Mouse (Mus musculus) forebrain, embryonic 15.5 days (tissue): ENCODE data around the gene Oxnad1. TPM values are rescaled to one million over a fixed set of nuclear protein-coding genes. Genes with fewer than 3 reads are reported as not detected.
"Not testable (repeated sequence)": the region's sequence is repeated elsewhere in the genome, so short reads cannot be mapped to it uniquely, and the experiment has no call there.

ENCODE experiments used
- ATAC-seq: fragments of 200-750 bp; cut with Nextera tagmentation; replicated peaks from 2 replicates; pipeline ENCODE4 v1.8.0; 2017; ENCODE audit warnings: mild to moderate bottlenecking, moderate TSS enrichment, moderate library complexity
- H3K27ac ChIP-seq: fragments of 300-500 bp; sonication (generic); replicated peaks from 2 replicates; pipeline ENCODE4 v1.5.1; 2015; ENCODE audit warnings: mild to moderate bottlenecking, inconsistent platforms
- H3K27me3 ChIP-seq: fragments of 300-500 bp; sonication (generic); 2 replicates; pipeline ENCODE4 v1.6.1; 2015; ENCODE audit warnings: inconsistent platforms
- H3K36me3 ChIP-seq: fragments of 300-500 bp; sonication (generic); 2 replicates; pipeline ENCODE4 v1.6.1; 2015; ENCODE audit warnings: mild to moderate bottlenecking, inconsistent platforms
- H3K4me1 ChIP-seq: fragments of 300-500 bp; sonication (generic); 2 replicates; pipeline ENCODE4 v1.6.1; 2015; ENCODE audit warnings: inconsistent platforms
- H3K4me2 ChIP-seq: fragments of 300-500 bp; sonication (generic); replicated peaks from 2 replicates; pipeline ENCODE4 v1.6.1; 2015; ENCODE audit warnings: mild to moderate bottlenecking, inconsistent platforms
- H3K4me3 ChIP-seq: fragments of 300-500 bp; sonication (generic); 2 replicates; pipeline ENCODE4 v1.5.1; 2015; ENCODE audit warnings: mild to moderate bottlenecking, inconsistent platforms
- H3K9ac ChIP-seq: fragments of 300-500 bp; sonication (generic); replicated peaks from 2 replicates; pipeline ENCODE4 v1.6.1; 2015; ENCODE audit warnings: mild to moderate bottlenecking, inconsistent platforms
- H3K9me3 ChIP-seq: fragments of 300-500 bp; sonication (generic); 2 replicates; pipeline ENCODE4 v1.6.1; 2016; ENCODE audit warnings: inconsistent platforms
- WGBS: fragments of 180-500 bp; shearing (Covaris S2); methylation state at CpG from one replicate; pipeline ENCODE4 v1.1.7; 2015; ENCODE audit warnings: mixed read lengths; 5-methylcytosine and 5-hydroxymethylcytosine counted together
- polyA plus RNA-seq: library from polyadenylated mRNA; unstranded; fragments of >200 nt; fragmentation: Nextera tagmentation; extraction: Ambion mirVana; gene quantifications from 2 replicates; pipeline ENCODE4 v1.2.1, GENCODE M21; 2015

Oxnad1 gene
- polyA plus RNA-seq, 1 experiment from 2014 or later: 23.6 TPM

DNA sequence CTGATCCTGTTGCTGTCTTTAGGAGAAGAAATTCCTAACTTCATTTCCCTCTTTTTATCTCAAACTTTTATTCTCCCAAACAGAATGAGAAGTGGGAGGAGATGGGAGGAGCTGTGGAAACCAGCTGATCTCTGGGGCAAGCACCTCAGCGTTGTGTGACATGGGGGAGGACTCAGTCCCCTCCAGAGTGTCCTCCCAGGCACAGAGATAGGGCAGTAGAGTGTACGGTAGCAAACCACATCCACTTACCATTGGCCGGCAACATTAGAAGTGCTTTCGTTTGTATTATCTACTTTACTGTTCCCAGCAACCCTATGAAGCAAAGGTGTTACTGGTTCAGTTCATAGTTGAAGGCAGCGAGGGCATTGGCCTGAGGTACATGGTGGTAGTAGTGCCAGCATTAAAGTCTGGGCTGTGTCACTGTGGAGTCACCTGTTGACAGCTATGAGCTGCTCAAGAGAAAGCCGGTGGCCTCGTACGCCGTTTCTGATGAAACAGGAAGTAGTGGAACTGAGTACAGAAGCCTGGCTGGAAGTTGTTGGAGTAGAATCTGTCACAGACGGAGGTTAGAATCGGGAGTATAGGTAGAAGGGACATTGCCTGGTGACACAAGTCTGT lies 8.4 kb downstream of the Oxnad1 start:
- no peak overlapping the region for H3K27ac ChIP-seq
- H3K4me1 ChIP-seq: no peaks in the 10 kb centered on the region
- no peaks in the 10 kb centered on the region for H3K9me3 ChIP-seq
- H3K36me3 ChIP-seq: peaks cover 31% of the 10 kb centered on the region
- no peaks in the 10 kb centered on the region for H3K27me3 ChIP-seq
- no peak overlapping the region for H3K9ac ChIP-seq
- ATAC-seq: no peak
- 94% methylated on average over 11 of the region's 11 CpGs for WGBS
- H3K4me2 ChIP-seq: no peak overlapping the region
- H3K4me3 ChIP-seq: no peak overlapping the region

DNA sequence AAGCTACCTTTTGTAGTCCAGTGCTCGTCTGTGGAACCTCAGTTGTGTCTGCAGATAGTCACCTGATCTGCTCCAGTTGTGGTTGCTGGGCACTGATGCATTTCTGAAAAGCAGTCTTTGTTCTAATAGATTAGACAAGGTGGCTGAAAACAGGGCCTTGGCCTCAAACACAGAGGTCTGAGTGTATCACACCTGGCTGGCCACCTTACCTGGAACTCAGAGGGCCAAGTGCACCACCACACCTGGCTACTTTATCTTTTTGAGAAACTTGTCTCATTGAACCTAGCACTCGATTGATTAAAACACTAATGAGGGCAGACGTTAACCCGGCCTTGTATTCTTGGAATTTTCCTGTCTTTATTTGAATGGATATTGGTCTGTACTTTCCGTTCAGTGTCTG lies 10.5 kb downstream of the Oxnad1 start:
- Histone ChIP-seq H3K27ac (no peak overlapping the region), H3K4me2 (no peak overlapping the region), H3K9me3 (no peaks in the 10 kb centered on the region), H3K4me1 (no peaks in the 10 kb centered on the region), H3K9ac (no peak overlapping the region), H3K36me3 (peaks cover 50% of the 10 kb centered on the region), H3K27me3 (no peaks in the 10 kb centered on the region), H3K4me3 (no peak overlapping the region)
- no peak for ATAC-seq
- 74% methylated on average over 5 of the region's 5 CpGs for WGBS

DNA sequence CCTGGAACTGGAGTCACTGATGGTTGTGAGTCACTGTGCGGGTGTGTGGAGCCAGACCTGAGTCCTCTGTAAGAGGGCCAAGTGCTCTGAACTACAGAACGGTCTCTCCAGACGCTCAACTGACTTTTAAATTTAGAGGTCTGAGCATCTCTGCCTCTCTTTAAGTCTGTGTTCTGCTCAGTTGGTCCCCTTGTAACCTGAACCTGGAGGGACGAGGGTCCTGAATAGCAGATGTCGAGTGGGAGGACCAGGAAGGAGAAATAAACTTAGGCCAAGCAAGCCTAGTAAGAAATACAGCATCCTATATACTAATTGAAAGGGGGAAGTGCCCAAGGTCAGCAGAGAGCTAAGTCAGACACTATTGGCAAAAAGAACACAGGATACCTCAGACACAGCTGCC lies 11.6 kb downstream of the Oxnad1 start:
- Histone ChIP-seq H3K27me3 (no peaks in the 10 kb centered on the region), H3K9me3 (no peaks in the 10 kb centered on the region), H3K4me1 (no peaks in the 10 kb centered on the region), H3K27ac (no peak overlapping the region), H3K9ac (no peak overlapping the region), H3K36me3 (peaks cover 50% of the 10 kb centered on the region), H3K4me3 (no peak overlapping the region), H3K4me2 (no peak overlapping the region)
- whole genome bisulfite sequencing: 90% methylated on average over 5 of the region's 5 CpGs
- no peak for ATAC-seq

DNA sequence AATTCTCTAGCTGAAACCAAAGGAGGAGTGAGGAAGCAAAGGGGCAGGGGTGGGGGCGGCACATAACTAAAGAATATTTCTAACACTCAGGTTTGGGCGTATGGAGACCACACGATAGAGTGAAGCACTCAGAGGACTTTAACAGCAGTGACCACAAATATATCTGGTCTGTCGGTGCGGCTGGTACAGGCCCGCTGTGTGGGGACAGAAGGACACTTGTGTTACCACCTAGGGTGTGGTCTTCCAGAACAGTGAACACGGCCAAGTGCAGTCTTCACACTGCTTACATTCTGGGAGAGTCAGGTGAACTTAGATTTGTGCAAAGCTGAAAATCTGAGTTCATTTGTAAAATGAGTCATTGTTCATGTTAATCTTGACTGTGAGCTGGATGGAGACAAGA lies 12.5 kb downstream of the Oxnad1 start:
- no peak overlapping the region for H3K4me3 ChIP-seq
- peaks cover 56% of the 10 kb centered on the region for H3K36me3 ChIP-seq
- no peaks in the 10 kb centered on the region for H3K9me3 ChIP-seq
- no peak overlapping the region for H3K4me2 ChIP-seq
- no peaks in the 10 kb centered on the region for H3K27me3 ChIP-seq
- WGBS: 94% methylated on average over 7 of the region's 7 CpGs
- no peak overlapping the region for H3K27ac ChIP-seq
- no peak for ATAC-seq
- no peaks in the 10 kb centered on the region for H3K4me1 ChIP-seq
- H3K9ac ChIP-seq: no peak overlapping the region

DNA sequence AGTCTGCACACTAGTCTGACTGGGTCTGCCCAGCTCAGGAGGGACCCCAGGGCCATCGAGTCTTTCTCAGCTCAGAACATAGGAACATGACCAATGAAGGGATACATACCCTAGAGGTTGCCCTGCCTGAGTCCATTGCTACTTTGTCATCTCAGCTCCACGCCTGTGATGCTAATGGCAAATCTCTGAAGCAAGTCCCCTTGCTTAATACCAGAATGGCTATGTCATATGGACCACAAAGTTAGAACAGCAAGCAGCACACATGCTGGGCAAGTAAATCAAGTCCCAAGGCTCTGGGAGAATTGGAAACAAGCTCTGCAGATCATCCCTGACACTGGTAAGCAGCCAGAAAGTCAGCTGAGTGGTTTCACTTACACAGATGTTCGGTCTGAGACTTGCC lies 13.8 kb downstream of the Oxnad1 start:
- Histone ChIP-seq H3K9me3 (no peaks in the 10 kb centered on the region), H3K36me3 (peaks cover 51% of the 10 kb centered on the region), H3K4me1 (no peaks in the 10 kb centered on the region), H3K27ac (no peak overlapping the region), H3K27me3 (no peaks in the 10 kb centered on the region), H3K4me3 (no peak overlapping the region), H3K9ac (no peak overlapping the region), H3K4me2 (no peak overlapping the region)
- WGBS: 91% methylated on average over 3 of the region's 3 CpGs
- no peak for ATAC-seq

DNA sequence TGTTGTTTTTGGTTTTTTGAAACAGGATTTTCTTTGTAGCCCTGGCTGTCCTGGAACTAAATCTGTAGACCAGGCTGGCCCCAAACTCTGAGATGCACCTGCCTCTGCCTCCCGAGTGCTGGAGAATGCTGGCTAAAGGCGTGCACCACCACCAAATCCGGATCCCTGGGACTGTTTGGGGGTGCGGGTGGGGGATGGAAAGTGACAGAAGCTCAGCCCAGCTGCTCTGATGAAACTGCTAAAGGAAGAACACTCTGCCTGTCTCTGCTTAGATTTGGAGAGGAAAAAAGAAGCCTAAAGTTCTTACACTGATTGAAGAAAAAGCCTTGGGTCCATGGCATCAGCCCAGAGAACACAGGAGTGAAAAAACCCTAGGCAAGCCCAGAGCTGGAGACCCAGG lies 18.4 kb downstream of the Oxnad1 start:
- Histone ChIP-seq H3K36me3 (peaks cover 25% of the 10 kb centered on the region), H3K9me3 (no peaks in the 10 kb centered on the region), H3K4me3 (no peak overlapping the region), H3K4me2 (no peak overlapping the region), H3K4me1 (no peaks in the 10 kb centered on the region), H3K9ac (no peak overlapping the region), H3K27ac (no peak overlapping the region), H3K27me3 (no peaks in the 10 kb centered on the region)
- 86% methylated on average over 4 of the region's 4 CpGs for WGBS
- no peak for ATAC-seq

DNA sequence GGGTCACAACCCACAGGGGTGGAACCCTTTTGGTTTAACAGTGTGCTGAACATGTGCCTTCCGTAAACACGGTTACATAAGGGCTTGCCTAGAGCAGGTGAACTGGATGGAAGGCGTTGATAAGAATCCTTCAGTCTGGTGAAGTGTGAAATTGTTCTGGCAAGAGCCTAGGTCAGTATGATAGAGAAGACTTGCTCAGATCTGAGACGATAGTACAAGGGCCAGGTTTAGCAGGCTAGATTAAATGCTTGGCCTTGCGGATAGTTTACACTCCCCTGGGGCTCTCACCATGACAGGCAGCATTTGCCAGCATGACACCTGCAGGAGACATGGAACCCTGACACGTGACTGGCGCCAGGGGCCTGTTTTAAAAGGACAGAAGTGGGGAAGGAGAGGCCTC lies 20.5 kb downstream of the Oxnad1 start:
- ATAC-seq: no peak
- H3K9me3 ChIP-seq: no peaks in the 10 kb centered on the region
- H3K27ac ChIP-seq: no peak overlapping the region
- 64% methylated on average over 7 of the region's 7 CpGs for WGBS
- no peak overlapping the region for H3K9ac ChIP-seq
- no peak overlapping the region for H3K4me3 ChIP-seq
- H3K4me2 ChIP-seq: no peak overlapping the region
- no peaks in the 10 kb centered on the region for H3K4me1 ChIP-seq
- no peaks in the 10 kb centered on the region for H3K27me3 ChIP-seq
- H3K36me3 ChIP-seq: 0 out of 2 replicates have a peak, but pooled peaks cover 5% of the 10 kb centered on the region

DNA sequence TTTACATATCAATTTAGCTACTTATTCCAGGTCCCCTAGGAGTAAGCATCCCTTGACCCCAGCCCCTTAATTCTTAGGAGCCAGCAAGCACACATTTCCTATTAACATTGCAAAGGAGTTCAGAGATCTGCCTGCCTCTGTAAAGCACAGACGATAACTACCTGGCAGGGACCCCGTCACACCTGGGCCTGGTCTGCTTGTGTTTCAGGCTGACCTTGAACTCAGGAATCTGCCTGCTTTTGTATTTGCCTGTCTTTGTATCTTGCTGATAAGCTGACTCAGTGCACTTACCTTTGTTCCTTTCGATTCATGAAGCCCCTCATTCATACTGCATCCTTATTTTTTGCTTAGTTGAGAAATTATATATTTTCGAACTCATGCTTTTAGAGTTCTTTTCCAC lies 21.7 kb downstream of the Oxnad1 start:
- no peaks in the 10 kb centered on the region for H3K4me1 ChIP-seq
- no peaks in the 10 kb centered on the region for H3K27me3 ChIP-seq
- no peak overlapping the region for H3K4me2 ChIP-seq
- no peaks in the 10 kb centered on the region for H3K9me3 ChIP-seq
- no peak for ATAC-seq
- H3K27ac ChIP-seq: no peak overlapping the region
- WGBS: 90% methylated on average over 4 of the region's 4 CpGs
- H3K36me3 ChIP-seq: 0 out of 2 replicates have a peak, but pooled peaks cover 5% of the 10 kb centered on the region
- no peak overlapping the region for H3K4me3 ChIP-seq
- H3K9ac ChIP-seq: no peak overlapping the region

DNA sequence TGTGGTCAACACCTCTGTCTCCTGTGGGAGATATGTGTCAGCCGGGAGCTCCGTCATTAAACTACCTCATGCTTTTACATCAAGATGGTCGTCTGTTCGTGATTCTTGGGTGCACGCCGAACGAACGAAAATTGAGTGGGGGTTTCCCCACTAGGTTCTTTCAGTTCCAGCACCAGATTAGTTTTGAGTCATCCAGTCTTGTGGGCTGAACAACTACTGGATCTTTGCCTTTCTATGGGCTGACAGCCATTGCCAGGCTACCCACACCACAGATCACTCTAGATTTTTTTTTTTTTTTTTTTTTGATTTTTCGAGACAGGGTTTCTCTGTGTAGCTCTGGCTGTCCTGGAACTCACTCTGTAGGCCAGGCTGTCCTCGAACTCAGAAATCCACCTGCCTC lies 26.9 kb downstream of the Oxnad1 start:
- not testable (repeated sequence) for H3K9me3 ChIP-seq, ATAC-seq, H3K4me3 ChIP-seq, H3K27me3 ChIP-seq, H3K36me3 ChIP-seq, H3K4me2 ChIP-seq, H3K4me1 ChIP-seq, H3K27ac ChIP-seq, H3K9ac ChIP-seq
- WGBS: 95% methylated on average over 10 of the region's 10 CpGs

DNA sequence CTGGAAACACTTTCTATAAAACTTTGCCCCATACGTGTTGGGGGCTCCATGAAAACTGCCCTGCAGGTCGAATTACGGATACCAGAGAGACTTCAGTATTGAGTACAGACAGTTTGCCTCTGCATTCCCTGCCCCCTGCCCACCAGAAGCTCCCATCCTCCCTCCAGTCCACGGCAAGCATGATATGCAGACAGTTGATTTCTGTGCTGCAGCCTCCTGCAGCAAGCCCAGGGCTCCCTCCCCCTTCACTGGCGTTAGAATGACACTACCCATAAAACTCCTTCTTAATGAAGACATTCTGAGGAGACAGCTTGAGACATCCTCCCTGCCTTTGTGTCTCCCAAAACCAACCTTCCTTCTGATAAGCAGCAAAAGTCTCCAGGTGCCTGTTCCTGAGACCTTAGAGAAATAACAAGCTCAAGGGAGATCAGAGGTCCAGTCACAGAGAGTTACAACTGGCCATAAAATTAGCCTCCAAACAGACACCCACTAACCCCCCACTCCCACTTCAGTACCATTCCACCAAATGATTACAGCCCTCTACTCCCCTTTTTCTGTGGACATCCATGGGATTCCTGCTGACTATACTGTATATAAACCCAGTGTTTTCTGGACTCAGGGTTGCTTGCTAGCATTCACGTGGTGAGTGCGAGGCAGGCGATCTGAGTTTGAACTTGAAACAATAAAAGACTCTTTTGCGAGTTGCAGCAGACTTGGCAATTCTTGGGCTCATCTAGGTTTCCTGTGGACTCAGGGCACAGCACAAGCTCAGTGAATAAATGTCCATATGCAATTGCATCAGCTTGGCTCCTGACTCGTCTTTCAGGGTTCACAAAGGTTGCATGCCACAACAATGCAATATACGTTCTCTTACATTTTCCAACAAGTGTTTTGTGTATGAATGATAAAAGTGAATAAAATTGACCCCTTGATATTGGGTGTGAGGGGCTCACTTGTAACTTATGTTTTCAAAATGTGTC lies 36.1 kb downstream of the Oxnad1 start:
- no peak for ATAC-seq
- Histone ChIP-seq H3K9ac (no peak overlapping the region), H3K4me3 (no peak overlapping the region), H3K27me3 (no peaks in the 10 kb centered on the region), H3K27ac (no peak overlapping the region), H3K36me3 (no peaks in the 10 kb centered on the region), H3K4me1 (no peaks in the 10 kb centered on the region), H3K9me3 (no peaks in the 10 kb centered on the region), H3K4me2 (no peak overlapping the region)
- WGBS: 78% methylated on average over 11 of the region's 11 CpGs

DNA sequence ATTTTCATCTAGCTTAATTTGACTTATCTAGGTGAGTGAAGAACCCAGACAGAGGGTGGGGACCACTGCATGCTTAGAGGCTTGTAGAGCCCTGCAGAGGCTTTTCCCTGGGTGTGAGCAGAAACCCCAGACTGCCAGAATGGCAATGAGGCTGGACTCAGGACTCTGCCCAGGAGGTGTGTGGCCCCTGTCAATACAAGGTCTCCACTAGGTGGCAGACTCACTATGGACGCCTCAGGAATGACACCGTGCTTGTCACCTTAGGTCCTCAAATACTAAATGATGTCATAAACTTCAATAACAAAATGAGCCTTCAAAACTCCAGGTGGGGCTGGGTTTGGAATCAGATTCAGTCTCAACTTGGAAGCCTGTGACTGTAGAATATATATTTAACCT lies 36.7 kb downstream of the Oxnad1 start:
- no peaks in the 10 kb centered on the region for H3K27me3 ChIP-seq
- no peak for ATAC-seq
- H3K4me3 ChIP-seq: no peak overlapping the region
- no peak overlapping the region for H3K9ac ChIP-seq
- H3K9me3 ChIP-seq: no peaks in the 10 kb centered on the region
- H3K4me1 ChIP-seq: no peaks in the 10 kb centered on the region
- no peak overlapping the region for H3K4me2 ChIP-seq
- no peaks in the 10 kb centered on the region for H3K36me3 ChIP-seq
- 44% methylated on average over 2 of the region's 2 CpGs for WGBS
- no peak overlapping the region for H3K27ac ChIP-seq

DNA sequence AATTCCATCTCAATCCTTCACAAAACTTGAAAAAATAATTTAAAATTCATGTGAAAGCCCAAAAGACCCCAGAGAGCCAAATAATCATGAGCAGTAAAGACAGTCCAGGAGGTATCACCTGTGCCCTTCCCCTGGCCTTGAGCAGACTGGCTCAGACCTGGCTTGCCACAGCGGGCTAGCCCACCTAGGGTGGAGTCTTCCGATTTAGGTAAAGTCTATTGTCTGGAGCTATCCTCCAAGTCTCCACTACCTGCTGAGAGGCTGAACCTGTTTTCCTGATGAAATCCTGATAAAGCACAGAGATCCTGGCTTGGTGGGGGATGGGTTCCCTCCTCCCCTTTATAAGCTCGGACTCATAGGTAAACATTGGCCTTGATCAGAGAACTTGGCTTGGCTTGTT lies 39.1 kb downstream of the Oxnad1 start:
- H3K9me3 ChIP-seq: no peaks in the 10 kb centered on the region
- no peaks in the 10 kb centered on the region for H3K36me3 ChIP-seq
- ATAC-seq: no peak
- H3K4me1 ChIP-seq: no peaks in the 10 kb centered on the region
- no peak overlapping the region for H3K9ac ChIP-seq
- H3K27me3 ChIP-seq: no peaks in the 10 kb centered on the region
- 64% methylated on average over 3 of the region's 3 CpGs for WGBS
- H3K4me3 ChIP-seq: no peak overlapping the region
- H3K4me2 ChIP-seq: no peak overlapping the region
- no peak overlapping the region for H3K27ac ChIP-seq
